Comparison of ENCODE assay signal across 8 mouse cellular contexts in the genomic region with DNA sequence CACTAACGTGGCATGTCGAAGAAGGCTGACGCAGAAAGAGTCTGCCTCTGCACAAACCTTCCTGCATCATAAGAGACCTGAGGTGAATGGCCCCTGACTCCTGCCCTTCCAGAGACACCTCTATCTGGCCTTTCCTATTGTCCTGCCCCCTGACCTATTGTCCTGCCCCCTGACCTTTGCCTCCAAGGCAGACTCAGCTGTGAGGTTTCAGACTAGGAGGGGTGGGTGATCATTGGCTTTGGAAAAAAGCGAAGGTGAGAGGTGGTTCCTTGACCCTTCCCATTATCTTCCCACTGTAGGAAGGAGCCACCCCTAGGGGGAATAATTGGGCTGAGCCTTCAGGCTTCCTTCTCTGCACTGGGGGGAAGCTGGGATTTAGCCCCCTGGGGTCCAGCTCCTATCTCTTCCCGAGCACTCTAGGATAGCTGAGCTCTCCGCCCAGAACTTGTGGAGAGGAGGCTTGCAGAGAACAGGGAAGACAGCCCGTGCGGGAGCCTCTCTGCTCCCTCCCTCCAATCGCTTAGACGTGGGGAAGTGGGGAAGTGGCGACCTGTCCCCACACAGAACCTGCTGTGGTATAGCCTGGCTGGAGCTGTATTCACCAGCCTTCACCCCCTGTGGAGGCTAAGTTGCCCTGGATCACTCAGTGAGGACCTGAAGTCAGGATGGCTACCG. TPM values are rescaled to one million over a fixed set of nuclear protein-coding genes. Genes with fewer than 3 reads are reported as not detected.
DNase-seq lines count a peak whose midpoint lies in the region; ATAC-seq and TF ChIP-seq lines count a peak whose summit lies in the region.
"Had no signal": no experiment of that assay in that cellular context is flagged by ENCODE, and none has a peak within 500 bp of the region (broad histone marks: within the 10 kb centered on the region; RNA-seq: fewer than 3 reads in every experiment).

No protein-coding gene starts in this region.

- no peaks in the 10 kb centered on the region for H3K27me3 ChIP-seq in liver, adult 2 months (ENCODE audit: control insufficient read depth, insufficient read depth, low read length)
- H3K27me3 ChIP-seq in embryonic facial prominence, embryonic 14.5 days (replicated peaks; ENCODE audit: control insufficient read depth, insufficient read depth, low read length) = no peaks in the 10 kb centered on the region
- no peaks in the 10 kb centered on the region for H3K27me3 ChIP-seq in intestine, embryonic 15.5 days (replicated peaks)

- peaks cover 45% of the 10 kb centered on the region for H3K4me1 ChIP-seq in liver, adult 2 months (ENCODE audit: control insufficient read depth, insufficient read depth, low read length)
- peaks cover 78% of the 10 kb centered on the region for H3K4me1 ChIP-seq in embryonic facial prominence, embryonic 14.5 days (ENCODE audit: control insufficient read depth, insufficient read depth, low read length)
- H3K4me1 ChIP-seq in intestine, embryonic 15.5 days (replicated peaks) = peaks cover 68% of the 10 kb centered on the region

- peak; percentile 80 for DNase-seq in liver, adult 2 months (ENCODE audit: extremely low read depth, low read depth, low spot score)
- DNase-seq in liver = no peak
- peak; percentile 23 for DNase-seq in embryonic facial prominence, embryonic 14.5 days (ENCODE audit: low spot score)
- peak; percentile 44 for DNase-seq in neural tube, embryonic 10.5 days (ENCODE audit: extremely low spot score, low spot score)
- DNase-seq in urinary bladder, postnatal 25 days (ENCODE audit: low spot score) = no peak
- no peak for DNase-seq in gastrocnemius, adult 18-20 months (ENCODE audit: low spot score)

- WGBS in liver, adult 2 months = 4% methylated on average over 12 of the region's 12 CpGs
- WGBS in embryonic facial prominence, embryonic 14.5 days = 13% methylated on average over 12 of the region's 12 CpGs
- 14% methylated on average over 12 of the region's 12 CpGs for WGBS in intestine, embryonic 15.5 days

- peak overlapping the region; percentile 61 for H3K4me3 ChIP-seq in liver, adult 2 months (ENCODE audit: insufficient read depth, low read depth, low read length)
- peak overlapping the region; percentile 59 for H3K4me3 ChIP-seq in embryonic facial prominence, embryonic 14.5 days (ENCODE audit: low read depth, low read length)
- H3K4me3 ChIP-seq in intestine, embryonic 15.5 days (replicated peaks) = peak overlapping the region; percentile 78

- H3K36me3 ChIP-seq in liver, adult 2 months (ENCODE audit: control insufficient read depth, insufficient read depth, low read length) = peaks cover 4% of the 10 kb centered on the region; the same call in 1 of the 2 replicates
- H3K36me3 ChIP-seq in embryonic facial prominence, embryonic 14.5 days (ENCODE audit: control insufficient read depth, insufficient read depth, low read length) = peaks cover 19% of the 10 kb centered on the region
- H3K36me3 ChIP-seq in intestine, embryonic 15.5 days = peaks cover 5% of the 10 kb centered on the region; the same call in 1 of the 2 replicates

- TF ChIP-seq POLR2A in liver, adult 2 months (IDR thresholded peaks at IDR 0.05; ENCODE audit: extremely low read depth, insufficient read depth, low read length) = no peak

- no peak for ATAC-seq in embryonic facial prominence, embryonic 14.5 days (ENCODE audit: low read depth)
- no peak for ATAC-seq in intestine, embryonic 15.5 days

- no peak for TF ChIP-seq CTCF in liver, adult 2 months (IDR thresholded peaks at IDR 0.05; ENCODE audit: low read depth, low read length)

- peaks cover 14% of the 10 kb centered on the region; the same call in 1 of the 2 replicates for H3K79me2 ChIP-seq in liver, adult 2 months (ENCODE audit: control insufficient read depth, insufficient read depth, low read length)

- peak overlapping the region; percentile 65 for H3K9ac ChIP-seq in liver, adult 2 months (ENCODE audit: low read depth, low read length)
- peak overlapping the region; percentile 51 for H3K9ac ChIP-seq in embryonic facial prominence, embryonic 14.5 days (ENCODE audit: low read depth, low read length)
- H3K9ac ChIP-seq in intestine, embryonic 15.5 days = peak overlapping the region; percentile 75

- peak overlapping the region; percentile 93 for H3K4me2 ChIP-seq in embryonic facial prominence, embryonic 14.5 days (ENCODE audit: low read depth, low read length)
- H3K4me2 ChIP-seq in intestine, embryonic 15.5 days (replicated peaks) = peak overlapping the region; percentile 98

- H3K9me3 ChIP-seq in embryonic facial prominence, embryonic 14.5 days (ENCODE audit: control insufficient read depth, low read length) = no peaks in the 10 kb centered on the region
- no peaks in the 10 kb centered on the region for H3K9me3 ChIP-seq in intestine, embryonic 15.5 days

- peak overlapping the region; percentile 90 for H3K27ac ChIP-seq in liver, adult 2 months (replicated peaks; ENCODE audit: insufficient read depth, low read depth, low read length)
- peak overlapping the region; percentile 85 for H3K27ac ChIP-seq in embryonic facial prominence, embryonic 14.5 days (replicated peaks; ENCODE audit: low read depth, low read length)
- peak overlapping the region; percentile 97 for H3K27ac ChIP-seq in intestine, embryonic 15.5 days

RNA-seq across cellular contexts. Expression of a gene that starts 20.3 kb away (rescaled TPM):
- not detected in 2 replicates for total RNA-seq in liver, adult 2 months (2014; rRNA removed)
- polyA plus RNA-seq in liver, adult 2 months (2012; rRNA removed) = 0.11 TPM in 1 of 2 replicates, not detected in the other
- 0.34 and 0.56 TPM in 2 replicates for polyA plus RNA-seq in embryonic facial prominence, embryonic 14.5 days (2014; fragmentation: Nextera tagmentation; extraction: Ambion mirVana)
- 0.20 and 0.35 TPM in 2 replicates for polyA plus RNA-seq in intestine, embryonic 15.5 days (2015; fragmentation: Nextera tagmentation; extraction: Ambion mirVana)
- not detected for total RNA-seq in gastrocnemius, adult 18-20 months (2021)
- total RNA-seq: common myeloid progenitor, adult 5-6 weeks had no signal

RNA-seq across cellular contexts. Expression of a gene that starts 34.9 kb away (rescaled TPM):
- 3.7 and 4.5 TPM in 2 replicates for total RNA-seq in liver, adult 2 months (2014; rRNA removed)
- polyA plus RNA-seq in liver, adult 2 months (2012; rRNA removed) = 14.1 and 14.6 TPM in 2 replicates
- polyA plus RNA-seq in embryonic facial prominence, embryonic 14.5 days (2014; fragmentation: Nextera tagmentation; extraction: Ambion mirVana) = 46.4 and 50.3 TPM in 2 replicates
- polyA plus RNA-seq in intestine, embryonic 15.5 days (2015; fragmentation: Nextera tagmentation; extraction: Ambion mirVana) = 30.7 and 31.5 TPM in 2 replicates
- 10 to 100 TPM; 12.9 to 13.2 TPM for total RNA-seq in gastrocnemius, adult 18-20 months (2021)

RNA-seq across cellular contexts. Expression of a gene that starts 55.0 kb away (rescaled TPM):
- 0.09 and 0.20 TPM in 2 replicates for total RNA-seq in liver, adult 2 months (2014; rRNA removed)
- polyA plus RNA-seq in liver, adult 2 months (2012; rRNA removed) = 0.07 TPM in 1 of 2 replicates, not detected in the other
- polyA plus RNA-seq in embryonic facial prominence, embryonic 14.5 days (2014; fragmentation: Nextera tagmentation; extraction: Ambion mirVana) = 22.7 and 23.0 TPM in 2 replicates
- polyA plus RNA-seq in intestine, embryonic 15.5 days (2015; fragmentation: Nextera tagmentation; extraction: Ambion mirVana) = 24.0 and 26.7 TPM in 2 replicates
- total RNA-seq in gastrocnemius, adult 18-20 months (2021) = under 1 TPM; 0.09 to 0.26 TPM

Comparison
In these comparisons a context has a peak if more than half of its experiments do, and no peak if none do; other contexts are left out.
1. DNase-seq: peak in liver, adult 2 months (single experiment), embryonic facial prominence, embryonic 14.5 days (single experiment) and neural tube, embryonic 10.5 days (single experiment); none in liver (single experiment), urinary bladder, postnatal 25 days (single experiment) and gastrocnemius, adult 18-20 months (single experiment).
2. RNA of a gene that starts 55.0 kb away (polyA plus RNA-seq): 24.0 to 26.7 TPM in intestine, embryonic 15.5 days and 22.7 to 23.0 TPM in embryonic facial prominence, embryonic 14.5 days; 0.07 TPM in liver, adult 2 months; every median in the first group is over 10 times any median in the second.
3. Peak in every context shown above with its lines, with median percentiles within 50 percentile points of each other: H3K27ac ChIP-seq, H3K4me3 ChIP-seq and H3K9ac ChIP-seq.